Mouse (Mus musculus): ENCODE measurements at regions not wholly inside any gene's neighbourhood (a gene's known extent, or its start where the extent isn't known, plus 50 kb on each side); places are given as distances from the start of the nearest gene placed in this dataset.
A peak's percentile ranks its signal among the peaks of the same experiment; 100 is the strongest.
"Not testable (repeated sequence)": the region's sequence is repeated elsewhere in the genome, so short reads cannot be mapped to it uniquely, and the experiment has no call there.

DNA sequence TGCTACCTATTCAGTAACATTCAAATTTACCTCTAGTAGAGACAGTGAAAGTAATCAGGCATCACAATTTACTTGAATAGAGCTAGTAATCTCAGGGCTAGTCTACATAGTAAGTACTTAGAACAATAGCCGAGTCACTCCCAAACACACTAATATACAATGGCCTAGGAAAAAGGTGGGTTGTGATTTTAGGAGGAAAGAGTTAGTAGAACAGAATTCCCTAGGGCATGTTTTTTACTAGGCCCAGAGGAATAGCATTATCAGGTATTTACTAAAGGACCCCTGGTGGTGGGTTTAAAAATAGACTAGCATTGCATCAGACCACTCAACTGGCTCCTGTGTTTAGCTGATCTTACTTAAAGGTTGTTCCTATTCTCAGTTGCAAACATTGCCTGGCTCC lies 535.8 kb downstream of the Mat2b start:
- not testable (repeated sequence) for H3K9ac ChIP-seq; ATAC-seq (ENCODE audit: borderline replicate concordance, extremely low read depth, low FRiP score, low TSS enrichment)
- WGBS, result 88% methylated on average over 1 of the region's 1 CpGs

DNA sequence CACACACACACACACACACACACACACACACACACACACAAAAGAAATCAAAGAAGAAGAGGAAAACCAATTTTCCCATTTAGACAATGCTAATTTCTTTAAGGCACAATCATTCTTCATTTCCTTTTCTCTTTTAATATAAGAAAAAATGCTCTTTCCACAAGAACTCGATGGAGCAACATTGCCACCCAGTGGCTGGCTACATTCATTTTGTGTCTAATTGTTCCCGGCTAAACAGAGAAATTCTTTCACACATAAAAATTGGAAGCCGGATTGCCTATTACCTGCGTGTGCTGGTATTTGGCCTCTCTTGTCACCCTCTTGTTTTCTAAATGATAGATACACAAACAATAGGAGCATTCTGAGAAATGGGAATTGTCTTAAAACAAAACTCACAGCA lies 545.7 kb downstream of the Mat2b start:
- ATAC-seq (ENCODE audit: borderline replicate concordance, extremely low read depth, low FRiP score, low TSS enrichment), result no peak
- H3K9ac ChIP-seq, result no peak overlapping the region
- H3K4me2 ChIP-seq, result no peak overlapping the region
- no peaks in the 10 kb centered on the region for H3K27me3 ChIP-seq
- no peaks in the 10 kb centered on the region for H3K9me3 ChIP-seq
- H3K36me3 ChIP-seq, result no peaks in the 10 kb centered on the region
- no peaks in the 10 kb centered on the region for H3K4me1 ChIP-seq
- 8% methylated on average over 4 of the region's 4 CpGs for WGBS
- no peak overlapping the region for H3K27ac ChIP-seq
- no peak overlapping the region for H3K4me3 ChIP-seq

More for the DNA sequence above, 535.8 kb downstream of the Mat2b start:
- not testable (repeated sequence) for H3K27ac ChIP-seq, H3K4me1 ChIP-seq, H3K36me3 ChIP-seq, H3K27me3 ChIP-seq, H3K9me3 ChIP-seq, H3K4me3 ChIP-seq, H3K4me2 ChIP-seq

DNA sequence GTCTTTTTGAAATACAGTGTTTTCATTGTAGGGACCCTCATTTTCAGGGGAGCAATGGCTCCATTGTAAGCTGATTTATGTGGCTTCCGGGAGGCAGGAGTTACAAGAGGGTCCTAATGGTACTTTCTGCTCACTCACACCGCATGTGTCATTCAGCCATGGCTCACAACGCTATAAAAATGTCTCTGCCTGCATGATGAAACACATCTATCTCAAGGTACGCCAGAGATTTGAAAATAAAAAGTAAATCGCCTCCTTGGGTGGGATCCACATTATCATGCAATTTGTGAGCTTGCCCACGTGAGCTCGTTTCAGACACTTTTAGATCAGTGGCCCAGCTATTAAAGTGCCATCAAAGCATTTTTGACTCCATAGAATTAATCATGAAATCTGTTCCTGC lies 557.2 kb downstream of the Mat2b start:
- no peak overlapping the region for H3K27ac ChIP-seq
- no peak for ATAC-seq (ENCODE audit: borderline replicate concordance, extremely low read depth, low FRiP score, low TSS enrichment)
- no peaks in the 10 kb centered on the region for H3K4me1 ChIP-seq
- H3K9me3 ChIP-seq, result no peaks in the 10 kb centered on the region
- H3K9ac ChIP-seq, result no peak overlapping the region
- H3K4me2 ChIP-seq, result no peak overlapping the region
- H3K27me3 ChIP-seq, result no peaks in the 10 kb centered on the region
- H3K4me3 ChIP-seq, result no peak overlapping the region
- H3K36me3 ChIP-seq, result no peaks in the 10 kb centered on the region
- 62% methylated on average over 7 of the region's 7 CpGs for WGBS

DNA sequence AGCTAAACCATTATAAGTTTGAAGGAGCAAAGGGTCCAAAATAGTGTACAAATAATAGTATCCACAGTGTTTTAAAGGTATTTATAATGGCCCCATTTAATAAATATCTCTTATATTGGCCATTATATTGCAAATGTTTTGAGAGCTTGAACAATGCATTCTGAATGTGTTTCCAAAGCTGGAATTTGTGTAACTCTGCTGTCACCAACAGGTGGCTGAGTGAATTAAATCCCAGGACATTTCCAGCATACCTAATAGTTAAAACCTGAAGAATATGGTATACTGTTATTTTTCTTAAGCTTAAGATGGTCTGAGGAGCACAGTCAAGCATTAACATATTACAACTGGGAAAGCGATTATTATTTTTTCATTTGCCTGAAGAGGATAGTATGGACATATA lies 592.4 kb downstream of the Mat2b start:
- ATAC-seq (ENCODE audit: borderline replicate concordance, extremely low read depth, low FRiP score, low TSS enrichment), result no peak

GRCm38 (mm10) chr11:40074317-40074716 lies 620.7 kb downstream of the Mat2b start:
- Histone ChIP-seq H3K4me2 (no peak overlapping the region), H3K27ac (no peak overlapping the region), H3K4me1 (no peaks in the 10 kb centered on the region), H3K4me3 (no peak overlapping the region), H3K9me3 (no peaks in the 10 kb centered on the region), H3K27me3 (no peaks in the 10 kb centered on the region), H3K9ac (no peak overlapping the region), H3K36me3 (no peaks in the 10 kb centered on the region)
- 89% methylated on average over 2 of the region's 2 CpGs for WGBS
- ATAC-seq (ENCODE audit: borderline replicate concordance, extremely low read depth, low FRiP score, low TSS enrichment), result 0 out of 2 replicates have a peak, but pooled peaks have one; percentile 31

More for the DNA sequence above, 592.4 kb downstream of the Mat2b start:
- no peaks in the 10 kb centered on the region for H3K36me3 ChIP-seq
- no peak overlapping the region for H3K9ac ChIP-seq
- H3K4me1 ChIP-seq, result no peaks in the 10 kb centered on the region
- H3K27ac ChIP-seq, result no peak overlapping the region
- no peaks in the 10 kb centered on the region for H3K9me3 ChIP-seq
- no peak overlapping the region for H3K4me3 ChIP-seq
- H3K4me2 ChIP-seq, result no peak overlapping the region
- 95% methylated on average over 1 of the region's 1 CpGs for WGBS
- no peaks in the 10 kb centered on the region for H3K27me3 ChIP-seq

- Histone ChIP-seq H3K9me3 (no peaks in the 10 kb centered on the region), H3K27ac (no peak overlapping the region), H3K4me3 (no peak overlapping the region), H3K9ac (no peak overlapping the region), H3K27me3 (no peaks in the 10 kb centered on the region), H3K4me1 (no peaks in the 10 kb centered on the region), H3K4me2 (no peak overlapping the region), H3K36me3 (no peaks in the 10 kb centered on the region)
- 50% methylated on average over 1 of the region's 1 CpGs for WGBS
- ATAC-seq (ENCODE audit: borderline replicate concordance, extremely low read depth, low FRiP score, low TSS enrichment), result no peak
These were observed 644.5 kb downstream of the Mat2b start for GRCm38 (mm10) chr11:40050503-40050902.

- no peak overlapping the region for H3K4me3 ChIP-seq
- H3K9me3 ChIP-seq, result no peaks in the 10 kb centered on the region
- WGBS, result 77% methylated on average over 3 of the region's 3 CpGs
- no peaks in the 10 kb centered on the region for H3K27me3 ChIP-seq
- no peaks in the 10 kb centered on the region for H3K36me3 ChIP-seq
- no peak for ATAC-seq (ENCODE audit: borderline replicate concordance, extremely low read depth, low FRiP score, low TSS enrichment)
- H3K4me1 ChIP-seq, result no peaks in the 10 kb centered on the region
- H3K4me2 ChIP-seq, result no peak overlapping the region
- no peak overlapping the region for H3K27ac ChIP-seq
- no peak overlapping the region for H3K9ac ChIP-seq
These were observed 667.5 kb downstream of the Mat2b start for GRCm38 (mm10) chr11:40027511-40027910.

DNA sequence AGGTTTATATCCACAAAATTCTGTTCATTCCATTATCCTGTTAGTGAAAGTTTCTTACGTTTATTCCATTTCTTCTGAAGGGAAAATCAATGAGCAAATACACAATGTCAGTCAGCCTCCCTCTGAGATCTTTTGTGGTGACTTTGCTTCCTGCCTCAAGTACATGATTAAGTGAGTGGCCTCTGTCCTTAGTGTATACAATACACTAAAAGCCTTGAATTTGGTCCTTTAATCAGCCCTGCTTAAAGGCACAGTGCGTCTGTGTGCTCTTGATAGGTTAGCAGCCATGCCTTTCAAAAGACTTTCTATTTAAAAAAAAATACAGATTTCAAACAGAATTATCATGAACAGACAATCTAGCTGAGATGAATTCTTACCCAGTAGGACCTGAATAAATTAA lies 695.5 kb downstream of the Mat2b start:
- no peaks in the 10 kb centered on the region for H3K4me1 ChIP-seq
- H3K27ac ChIP-seq, result no peak overlapping the region
- H3K9me3 ChIP-seq, result no peaks in the 10 kb centered on the region
- no peak overlapping the region for H3K4me3 ChIP-seq
- H3K4me2 ChIP-seq, result no peak overlapping the region
- H3K36me3 ChIP-seq, result no peaks in the 10 kb centered on the region
- no peak for ATAC-seq (ENCODE audit: borderline replicate concordance, extremely low read depth, low FRiP score, low TSS enrichment)
- no peak overlapping the region for H3K9ac ChIP-seq
- WGBS, result 12% methylated on average over 2 of the region's 2 CpGs
- no peaks in the 10 kb centered on the region for H3K27me3 ChIP-seq

GRCm38 (mm10) chr11:39998612-39999011 lies 696.4 kb downstream of the Mat2b start:
- no peak overlapping the region for H3K4me2 ChIP-seq
- no peaks in the 10 kb centered on the region for H3K36me3 ChIP-seq
- no peaks in the 10 kb centered on the region for H3K9me3 ChIP-seq
- ATAC-seq (ENCODE audit: borderline replicate concordance, extremely low read depth, low FRiP score, low TSS enrichment), result no peak
- H3K4me1 ChIP-seq, result no peaks in the 10 kb centered on the region
- no peaks in the 10 kb centered on the region for H3K27me3 ChIP-seq
- H3K27ac ChIP-seq, result no peak overlapping the region
- H3K9ac ChIP-seq, result no peak overlapping the region
- H3K4me3 ChIP-seq, result no peak overlapping the region
- WGBS, result 41% methylated on average over 1 of the region's 1 CpGs

GRCm38 (mm10) chr11:39972585-39972984 lies 722.4 kb downstream of the Mat2b start:
- Histone ChIP-seq H3K27ac (no peak overlapping the region), H3K4me3 (no peak overlapping the region), H3K9me3 (no peaks in the 10 kb centered on the region), H3K9ac (no peak overlapping the region), H3K36me3 (no peaks in the 10 kb centered on the region), H3K4me1 (no peaks in the 10 kb centered on the region), H3K27me3 (no peaks in the 10 kb centered on the region), H3K4me2 (no peak overlapping the region)
- ATAC-seq (ENCODE audit: borderline replicate concordance, extremely low read depth, low FRiP score, low TSS enrichment), result no peak
- 62% methylated on average over 4 of the region's 4 CpGs for WGBS

DNA sequence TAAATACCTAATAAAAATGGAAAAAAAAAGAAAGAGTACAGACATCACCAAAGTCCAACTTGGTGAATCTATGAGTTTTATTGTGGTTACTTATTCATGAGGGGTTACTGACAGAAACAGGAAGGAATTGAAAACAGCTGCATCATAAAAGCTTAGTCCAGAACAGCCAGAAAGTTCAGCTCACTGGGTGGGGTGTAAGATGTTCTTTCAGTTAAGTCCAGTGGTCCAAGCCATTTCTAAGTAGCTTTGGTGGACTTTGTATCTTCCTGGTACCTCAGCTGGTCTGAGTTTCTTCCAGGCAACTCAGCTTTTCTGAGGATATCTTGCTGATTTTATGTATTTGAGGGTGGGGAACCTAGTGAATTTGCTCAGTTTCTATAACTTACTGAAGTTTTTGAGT lies 731.3 kb downstream of the Mat2b start:
- Histone ChIP-seq H3K27ac (no peak overlapping the region), H3K4me2 (no peak overlapping the region), H3K36me3 (no peaks in the 10 kb centered on the region), H3K9me3 (no peaks in the 10 kb centered on the region), H3K27me3 (no peaks in the 10 kb centered on the region), H3K9ac (no peak overlapping the region), H3K4me1 (no peaks in the 10 kb centered on the region), H3K4me3 (no peak overlapping the region)
- ATAC-seq (ENCODE audit: borderline replicate concordance, extremely low read depth, low FRiP score, low TSS enrichment), result no peak

DNA sequence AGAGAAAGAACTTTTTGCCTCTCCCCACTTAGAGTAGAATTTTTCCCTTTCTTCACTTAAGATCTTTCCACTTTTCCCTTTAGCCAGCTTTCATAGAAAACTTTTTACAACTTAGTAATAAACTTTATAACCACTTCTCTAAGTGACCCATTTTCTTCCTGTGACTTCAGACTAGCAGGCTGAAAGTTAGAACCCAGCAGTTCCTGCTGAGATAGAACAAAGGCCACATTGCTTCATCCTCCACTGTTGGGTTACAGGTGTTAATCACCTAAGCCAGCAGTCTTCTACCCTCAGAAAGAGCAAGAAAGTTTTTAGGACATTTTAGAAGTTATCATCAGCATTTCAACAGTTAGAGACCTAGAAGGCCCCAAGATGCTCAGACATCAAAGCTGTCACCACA lies 740.6 kb downstream of the Mat2b start:
- H3K9me3 ChIP-seq, result no peaks in the 10 kb centered on the region
- no peak overlapping the region for H3K9ac ChIP-seq
- no peak overlapping the region for H3K4me3 ChIP-seq
- no peak overlapping the region for H3K4me2 ChIP-seq
- H3K36me3 ChIP-seq, result no peaks in the 10 kb centered on the region
- H3K4me1 ChIP-seq, result no peaks in the 10 kb centered on the region
- H3K27ac ChIP-seq, result no peak overlapping the region
- no peak for ATAC-seq (ENCODE audit: borderline replicate concordance, extremely low read depth, low FRiP score, low TSS enrichment)
- H3K27me3 ChIP-seq, result no peaks in the 10 kb centered on the region

- H3K4me2 ChIP-seq, result no peak overlapping the region
- WGBS, result 62% methylated on average over 2 of the region's 2 CpGs
- H3K9me3 ChIP-seq, result no peaks in the 10 kb centered on the region
- H3K27me3 ChIP-seq, result no peaks in the 10 kb centered on the region
- H3K4me3 ChIP-seq, result no peak overlapping the region
- ATAC-seq (ENCODE audit: borderline replicate concordance, extremely low read depth, low FRiP score, low TSS enrichment), result no peak
- no peaks in the 10 kb centered on the region for H3K36me3 ChIP-seq
- H3K9ac ChIP-seq, result no peak overlapping the region
- H3K4me1 ChIP-seq, result no peaks in the 10 kb centered on the region
- no peak overlapping the region for H3K27ac ChIP-seq
These were observed 750.8 kb downstream of the Mat2b start for GRCm38 (mm10) chr11:39944196-39944595.
